Mouse (Mus musculus): Measurements from ENCODE around the gene Zfp212.

- TF ChIP-seq POLR2A (IDR thresholded peaks at IDR 0.05; ENCODE audit: low read depth, low read length) (no peak), CTCF (IDR thresholded peaks at IDR 0.05; ENCODE audit: extremely low read depth, insufficient read depth, insufficient read length, insufficient replicate concordance) (no peak)
These were observed 40.6 kb downstream of the Zfp212 start for GRCm38 (mm10) chr6:47960685-47961421.

Data from spleen, adult 2 months (tissue).